In genomic region chr11:93102321-93102720, GRCm38 (mm10) we compare ENCODE assay signal across 26 mouse cellular contexts. TPM values are rescaled to one million over a fixed set of nuclear protein-coding genes. Genes with fewer than 3 reads are reported as not detected.
A peak's percentile ranks its signal among the peaks of the same experiment; 100 is the strongest.
DNase-seq lines count a peak whose midpoint lies in the region; ATAC-seq and TF ChIP-seq lines count a peak whose summit lies in the region.
"Had no signal": no experiment of that assay in that cellular context is flagged by ENCODE, and none has a peak within 500 bp of the region (broad histone marks: within the 10 kb centered on the region; RNA-seq: fewer than 3 reads in every experiment).

No protein-coding gene starts in this region.

- no peak for TF ChIP-seq EP300 in lung, postnatal 0 days (IDR thresholded peaks at IDR 0.05)

- no peaks in the 10 kb centered on the region for H3K9me3 ChIP-seq in hindbrain, embryonic 12.5 days (replicated peaks)
- H3K9me3 ChIP-seq in hindbrain, embryonic 11.5 days (ENCODE audit: control insufficient read depth, low read length), result no peaks in the 10 kb centered on the region
- H3K9me3 ChIP-seq in neural tube, embryonic 13.5 days, result no peaks in the 10 kb centered on the region
- no peaks in the 10 kb centered on the region for H3K9me3 ChIP-seq in lung, postnatal 0 days (ENCODE audit: low read length)
- H3K9me3 ChIP-seq: forebrain, embryonic 10.5 days; intestine, embryonic 15.5 days; kidney, embryonic 15.5 days; midbrain, embryonic 12.5 days; stomach, embryonic 15.5 days had no signal

- no peak overlapping the region; the same call in 1 of the 2 replicates for H3K4me3 ChIP-seq in hindbrain, embryonic 12.5 days
- no peak overlapping the region for H3K4me3 ChIP-seq in hindbrain, embryonic 11.5 days (ENCODE audit: low read depth, low read length)
- peak overlapping the region; percentile 91 for H3K4me3 ChIP-seq in cortical plate, adult 2 months (ENCODE audit: insufficient read depth, low read length)
- peak overlapping the region; percentile 62 for H3K4me3 ChIP-seq in neural tube, embryonic 13.5 days
- no peak overlapping the region for H3K4me3 ChIP-seq in lung, postnatal 0 days (ENCODE audit: low read depth, low read length)
- H3K4me3 ChIP-seq: forebrain, embryonic 10.5 days; intestine, embryonic 15.5 days; kidney, embryonic 15.5 days; midbrain, embryonic 12.5 days; stomach, embryonic 15.5 days had no signal

- 83% methylated on average over 9 of the region's 9 CpGs for WGBS in hindbrain, embryonic 12.5 days
- WGBS in hindbrain, embryonic 11.5 days, result 91% methylated on average over 9 of the region's 9 CpGs
- WGBS in neural tube, embryonic 13.5 days, result 73% methylated on average over 9 of the region's 9 CpGs
- WGBS in lung, postnatal 0 days, result 74% methylated on average over 9 of the region's 9 CpGs

- peaks cover 54% of the 10 kb centered on the region for H3K27me3 ChIP-seq in hindbrain, embryonic 12.5 days
- peaks cover 30% of the 10 kb centered on the region for H3K27me3 ChIP-seq in hindbrain, embryonic 11.5 days (ENCODE audit: control insufficient read depth, insufficient read depth, low read length)
- peaks cover 51% of the 10 kb centered on the region for H3K27me3 ChIP-seq in neural tube, embryonic 13.5 days
- H3K27me3 ChIP-seq in lung, postnatal 0 days (replicated peaks; ENCODE audit: insufficient read depth, low read length), result peaks cover 36% of the 10 kb centered on the region

- no peak overlapping the region for H3K27ac ChIP-seq in hindbrain, embryonic 12.5 days
- no peak overlapping the region for H3K27ac ChIP-seq in hindbrain, embryonic 11.5 days (ENCODE audit: low read depth, low read length)
- no peak overlapping the region for H3K27ac ChIP-seq in cortical plate, adult 2 months (ENCODE audit: insufficient read depth, low read length)
- no peak overlapping the region for H3K27ac ChIP-seq in neural tube, embryonic 13.5 days (replicated peaks)
- H3K27ac ChIP-seq in lung, postnatal 0 days (ENCODE audit: low read length), result no peak overlapping the region
- H3K27ac ChIP-seq: forebrain, embryonic 10.5 days; intestine, embryonic 15.5 days; kidney, embryonic 15.5 days; midbrain, embryonic 12.5 days; stomach, embryonic 15.5 days had no signal

- no peak overlapping the region for H3K9ac ChIP-seq in hindbrain, embryonic 12.5 days
- no peak overlapping the region for H3K9ac ChIP-seq in hindbrain, embryonic 11.5 days (ENCODE audit: low read depth, low read length)
- H3K9ac ChIP-seq in neural tube, embryonic 13.5 days, result 0 out of 2 replicates have a peak overlapping the region, but pooled peaks have one; percentile 17
- no peak overlapping the region for H3K9ac ChIP-seq in lung, postnatal 0 days (replicated peaks; ENCODE audit: low read depth)
- H3K9ac ChIP-seq: intestine, embryonic 15.5 days; kidney, embryonic 15.5 days; midbrain, embryonic 12.5 days; stomach, embryonic 15.5 days had no signal

- peaks cover 23% of the 10 kb centered on the region for H3K4me1 ChIP-seq in hindbrain, embryonic 12.5 days
- H3K4me1 ChIP-seq in hindbrain, embryonic 11.5 days (replicated peaks; ENCODE audit: control insufficient read depth, insufficient read depth, low read length), result 0 out of 2 replicates have a peak, but pooled peaks cover 6% of the 10 kb centered on the region
- H3K4me1 ChIP-seq in cortical plate, adult 2 months (ENCODE audit: control insufficient read depth, insufficient read depth, low read length), result no peaks in the 10 kb centered on the region; the same call in 1 of the 2 replicates
- peaks cover 26% of the 10 kb centered on the region for H3K4me1 ChIP-seq in neural tube, embryonic 13.5 days (replicated peaks)
- H3K4me1 ChIP-seq in lung, postnatal 0 days (ENCODE audit: insufficient read depth, low read depth, low read length), result no peaks in the 10 kb centered on the region

- DNase-seq in hindbrain, embryonic 11.5 days (ENCODE audit: low spot score), result no peak
- peak; percentile 37 for DNase-seq in cerebellum, adult 9-11 months
- no peak for DNase-seq in lung, postnatal 0 days (ENCODE audit: low spot score)
- DNase-seq: adrenal gland, postnatal 10 days; gastrocnemius, postnatal 36 days; layer of hippocampus, postnatal 36 days; left cerebral cortex, postnatal 4 days; lung, adult 18-20 months; lung, postnatal 36 days; right cerebral cortex, adult 18-20 months; thymus, adult 2 months had no signal

- H3K36me3 ChIP-seq in hindbrain, embryonic 12.5 days, result no peaks in the 10 kb centered on the region
- no peaks in the 10 kb centered on the region for H3K36me3 ChIP-seq in hindbrain, embryonic 11.5 days (ENCODE audit: control insufficient read depth, insufficient read depth, low read length)
- H3K36me3 ChIP-seq in neural tube, embryonic 13.5 days, result no peaks in the 10 kb centered on the region
- H3K36me3 ChIP-seq in lung, postnatal 0 days (ENCODE audit: insufficient read depth, low read length), result no peaks in the 10 kb centered on the region
- H3K36me3 ChIP-seq: forebrain, embryonic 10.5 days; intestine, embryonic 15.5 days; kidney, embryonic 15.5 days; midbrain, embryonic 12.5 days; stomach, embryonic 15.5 days had no signal

- no peak for ATAC-seq in hindbrain, embryonic 12.5 days (ENCODE audit: low FRiP score)
- no peak for ATAC-seq in hindbrain, embryonic 11.5 days (ENCODE audit: low FRiP score)
- ATAC-seq in neural tube, embryonic 13.5 days (ENCODE audit: low read depth), result no peak
- no peak for ATAC-seq in lung, postnatal 0 days
- ATAC-seq in monocyte, adult 5-6 weeks (replicated peaks; ENCODE audit: insufficient number of reproducible peaks, low FRiP score, low TSS enrichment, poor library complexity, severe bottlenecking), result no peak
- ATAC-seq: intestine, embryonic 15.5 days had no signal

- TF ChIP-seq CTCF in cortical plate, adult 2 months (IDR thresholded peaks at IDR 0.05; ENCODE audit: extremely low read depth, insufficient read depth, low read length), result no peak
- TF ChIP-seq CTCF in lung, postnatal 0 days (IDR thresholded peaks at IDR 0.05), result no peak

- TF ChIP-seq POLR2A in cortical plate, adult 2 months (IDR thresholded peaks at IDR 0.05; ENCODE audit: extremely low read depth, insufficient read depth, low read length), result no peak

- H3K4me2 ChIP-seq in hindbrain, embryonic 12.5 days (replicated peaks), result peak overlapping the region; percentile 16; the same call in 1 of the 2 replicates
- H3K4me2 ChIP-seq in hindbrain, embryonic 11.5 days (replicated peaks; ENCODE audit: low read depth, low read length), result no peak overlapping the region
- peak overlapping the region; percentile 92 for H3K4me2 ChIP-seq in neural tube, embryonic 13.5 days
- no peak overlapping the region for H3K4me2 ChIP-seq in lung, postnatal 0 days (replicated peaks; ENCODE audit: low read depth, low read length)
- H3K4me2 ChIP-seq: heart, embryonic 11.5 days; intestine, embryonic 15.5 days; kidney, embryonic 15.5 days; midbrain, embryonic 12.5 days; stomach, embryonic 15.5 days had no signal

RNA-seq across cellular contexts. Expression of gene Car10, which starts 4.5 kb away (rescaled TPM):
- 10.6 and 13.6 TPM in 2 replicates for polyA plus RNA-seq in hindbrain, embryonic 12.5 days (2016; fragmentation: Nextera tagmentation; extraction: Ambion mirVana)
- 4.9 and 5.8 TPM in 2 replicates for polyA plus RNA-seq in hindbrain, embryonic 11.5 days (2014; fragmentation: Nextera tagmentation; extraction: Ambion mirVana)
- polyA plus RNA-seq in cortical plate, adult 2 months (2012; rRNA removed), result 86.1 and 88.0 TPM in 2 replicates
- polyA plus RNA-seq in neural tube, embryonic 13.5 days (2015; fragmentation: Nextera tagmentation; extraction: Ambion mirVana), result 36.9 and 44.0 TPM in 2 replicates
- not detected in 2 replicates for polyA plus RNA-seq in lung, postnatal 0 days (2015; fragmentation: Nextera tagmentation; extraction: Ambion mirVana)
- 0.19 TPM in 1 of 3 replicates, not detected in the others for total RNA-seq in monocyte, adult 5-6 weeks (2017)
- total RNA-seq: gastrocnemius, postnatal 36 days; heart, postnatal 25 days; liver, adult 2 months; neutrophil, adult 5-6 weeks had no signal
- polyA plus RNA-seq: C2C12; liver, adult 2 months; spleen, adult 2 months had no signal

Comparison
In these comparisons a context has a peak if more than half of its experiments do, and no peak if none do; other contexts are left out.
1. H3K4me2 ChIP-seq: peak in hindbrain, embryonic 12.5 days (single experiment) and neural tube, embryonic 13.5 days (single experiment); none in hindbrain, embryonic 11.5 days (single experiment) and lung, postnatal 0 days (single experiment).
2. H3K4me3 ChIP-seq: peak in cortical plate, adult 2 months (single experiment) and neural tube, embryonic 13.5 days (single experiment); none in hindbrain, embryonic 12.5 days (single experiment), hindbrain, embryonic 11.5 days (single experiment) and lung, postnatal 0 days (single experiment).